Mouse (Mus musculus): ENCODE data around the gene Trmt13. TPM values are rescaled to one million over a fixed set of nuclear protein-coding genes. Genes with fewer than 3 reads are reported as not detected.
A peak's percentile ranks its signal among the peaks of the same experiment; 100 is the strongest.
"Not testable (repeated sequence)": the region's sequence is repeated elsewhere in the genome, so short reads cannot be mapped to it uniquely, and the experiment has no call there.

The Trmt13 gene
- total RNA-seq, 2 experiments from 2014 or later = 7.0 to 9.3 TPM

DNA sequence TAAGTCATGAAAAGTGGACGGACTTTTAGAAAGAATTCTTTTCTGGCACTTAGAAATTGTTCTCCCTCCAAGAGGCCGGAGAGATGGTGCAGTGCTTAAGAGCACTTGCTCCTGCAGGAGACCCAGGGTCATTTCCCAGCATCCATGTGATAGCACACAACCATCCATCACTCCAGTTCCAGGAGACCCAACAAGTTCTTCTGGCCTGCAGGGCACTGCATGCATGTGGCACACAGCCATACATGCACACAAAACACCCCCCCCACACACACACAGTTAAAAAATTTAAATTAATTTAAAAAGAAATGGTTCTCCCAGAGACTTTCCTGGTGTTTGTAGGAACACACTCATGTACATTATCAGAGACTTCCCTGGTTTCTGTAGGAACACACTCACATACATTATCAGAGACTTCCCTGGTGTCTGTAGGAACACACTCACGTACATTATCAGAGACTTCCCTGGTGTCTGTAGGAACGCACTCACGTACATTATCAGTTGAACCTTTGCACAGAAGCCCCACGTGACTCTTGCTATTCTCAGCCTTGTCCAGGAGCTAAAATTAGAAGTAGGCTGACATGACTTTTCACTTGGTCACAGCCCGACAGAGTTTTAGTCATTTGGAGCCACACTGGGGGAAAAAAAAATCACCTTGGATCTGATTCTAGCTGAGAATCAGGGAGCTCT is 51.8 kb downstream of the Trmt13 start, which contains the start of gene Lrrc39:
Gene Lrrc39 (plus strand): TSS at position 566 of the 687 bp plus-strand sequence.
- DNase-seq = peak; percentile 61
- intact Hi-C loops (cut with DNase I) = no loop called here

DNA sequence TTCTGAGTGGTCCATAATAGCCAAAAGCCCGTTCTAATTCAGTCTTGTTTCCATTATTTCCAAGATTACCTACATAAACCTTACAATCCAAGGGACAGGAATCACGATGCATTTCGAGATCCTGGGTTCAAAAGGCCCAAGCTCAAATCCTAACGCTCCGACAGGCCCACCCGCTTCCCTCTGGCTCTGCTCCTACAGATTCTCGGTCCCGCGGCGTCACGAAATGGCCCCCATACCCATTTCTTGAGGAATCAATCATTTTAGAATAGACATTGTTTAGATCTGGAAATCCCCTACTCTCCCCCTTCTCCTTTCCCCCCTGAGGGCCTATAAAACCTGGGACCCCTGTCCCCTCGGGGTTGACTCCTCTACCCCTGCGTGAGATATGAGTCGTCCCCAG is 53.1 kb downstream of the Trmt13 start:
- intact Hi-C loops (cut with DNase I) = not testable (repeated sequence)
- peak in 1 of 2 experiments; percentile 25 for DNase-seq

DNA sequence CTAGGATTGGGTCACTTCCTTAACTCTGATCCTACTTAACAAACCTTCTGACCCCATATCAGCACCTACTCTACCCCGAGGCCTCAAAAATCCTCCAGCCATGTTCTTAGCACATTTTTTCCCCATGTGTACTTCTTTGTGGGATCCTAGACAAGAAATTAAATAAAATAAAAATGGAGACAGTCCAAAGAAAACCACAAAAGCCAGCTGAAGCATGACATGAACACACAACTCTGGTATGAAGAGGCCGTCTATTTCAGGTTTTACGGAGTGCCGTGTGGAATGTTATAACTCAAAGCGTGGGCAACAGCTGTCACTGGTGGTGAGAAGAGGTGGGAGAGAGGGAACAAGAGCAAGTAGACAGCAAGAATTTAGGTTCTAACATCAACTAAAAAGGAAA is 63.0 kb downstream of the Trmt13 start:
- intact Hi-C loops (cut with DNase I) = no loop called here
- DNase-seq = no peak

DNA sequence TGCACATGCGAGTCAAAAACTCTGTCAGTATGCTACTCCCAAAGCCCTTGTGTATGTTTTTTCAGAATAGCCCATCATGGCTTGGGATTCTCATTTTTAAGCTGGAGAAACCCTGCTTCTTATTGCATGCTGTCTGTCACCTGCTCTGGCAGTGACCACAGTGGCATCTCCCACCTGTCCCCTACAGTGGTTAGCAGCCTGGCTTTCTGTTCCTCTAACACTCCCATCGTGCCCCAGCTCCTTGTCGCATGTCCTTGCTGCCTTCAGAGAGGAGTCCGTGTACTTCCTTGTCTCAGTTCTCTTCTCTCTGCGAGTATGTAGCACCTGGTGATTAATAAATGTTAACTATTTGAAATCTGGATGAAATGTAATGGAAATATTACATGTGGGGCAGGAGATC is 67.0 kb downstream of the Trmt13 start:
- intact Hi-C loops (cut with DNase I) = no loop called here
- no peak for DNase-seq

DNA sequence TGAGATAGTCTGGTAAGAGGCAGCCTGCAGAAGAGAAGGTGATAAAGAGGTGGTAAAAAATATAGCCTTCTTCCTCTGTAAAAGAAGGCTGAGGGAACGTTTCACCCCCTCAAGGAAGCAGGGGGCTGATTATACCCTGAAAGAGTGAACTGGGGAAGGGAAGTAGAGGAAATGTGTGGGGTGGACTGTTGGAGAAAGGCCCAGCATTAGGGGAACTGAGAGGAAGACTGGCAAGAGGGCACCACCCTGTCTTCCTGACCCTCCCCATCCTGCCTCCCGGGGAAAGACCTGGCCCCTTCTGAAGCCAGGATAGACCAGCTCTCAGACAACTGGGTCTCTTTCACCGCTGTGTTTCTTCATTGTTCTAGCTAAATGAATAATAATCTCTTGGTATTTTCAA is 71.9 kb downstream of the Trmt13 start:
- intact Hi-C loops (cut with DNase I) = no loop called here
- no peak for DNase-seq

DNA sequence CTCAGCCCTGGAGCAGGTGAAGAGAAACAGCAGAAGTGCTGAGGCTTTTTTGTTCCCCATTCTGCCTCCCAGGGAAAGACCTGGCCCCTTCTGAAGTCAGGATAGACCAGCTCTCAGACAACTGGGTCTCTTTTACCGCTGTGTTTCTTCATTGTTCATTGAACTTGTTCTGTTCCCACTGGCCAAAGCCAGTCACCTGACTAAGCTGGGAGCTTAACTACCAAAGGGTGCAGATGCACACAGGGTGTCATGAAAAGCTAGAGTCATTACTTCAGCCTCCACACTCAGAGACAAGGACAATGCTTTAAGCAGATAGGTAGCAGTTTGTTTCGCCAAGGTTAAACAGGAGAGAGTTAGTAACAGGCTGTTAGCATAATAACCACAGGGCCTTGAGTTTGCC is 72.3 kb downstream of the Trmt13 start:
- intact Hi-C loops (cut with DNase I) = no loop called here
- DNase-seq = no peak

DNA sequence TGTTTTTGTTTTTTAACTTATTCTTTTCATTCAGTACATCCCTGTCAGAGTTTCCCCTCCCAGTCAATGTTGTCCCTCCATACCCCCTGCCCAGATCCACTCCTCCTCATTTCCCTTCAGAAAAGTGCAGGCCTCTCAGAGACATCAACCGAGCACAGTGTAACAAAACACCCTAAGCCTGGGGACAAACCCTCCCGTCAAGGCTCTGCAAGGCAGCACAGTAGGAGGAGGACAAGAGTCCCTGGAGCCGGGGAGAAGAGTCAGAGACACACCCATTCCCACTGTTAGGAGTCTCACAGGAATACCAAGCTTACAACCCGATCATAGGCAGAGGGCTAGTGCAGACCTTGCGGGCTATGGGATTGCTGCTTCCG is 77.2 kb downstream of the Trmt13 start:
- intact Hi-C loops (cut with DNase I) = no loop called here
- no peak for DNase-seq

DNA sequence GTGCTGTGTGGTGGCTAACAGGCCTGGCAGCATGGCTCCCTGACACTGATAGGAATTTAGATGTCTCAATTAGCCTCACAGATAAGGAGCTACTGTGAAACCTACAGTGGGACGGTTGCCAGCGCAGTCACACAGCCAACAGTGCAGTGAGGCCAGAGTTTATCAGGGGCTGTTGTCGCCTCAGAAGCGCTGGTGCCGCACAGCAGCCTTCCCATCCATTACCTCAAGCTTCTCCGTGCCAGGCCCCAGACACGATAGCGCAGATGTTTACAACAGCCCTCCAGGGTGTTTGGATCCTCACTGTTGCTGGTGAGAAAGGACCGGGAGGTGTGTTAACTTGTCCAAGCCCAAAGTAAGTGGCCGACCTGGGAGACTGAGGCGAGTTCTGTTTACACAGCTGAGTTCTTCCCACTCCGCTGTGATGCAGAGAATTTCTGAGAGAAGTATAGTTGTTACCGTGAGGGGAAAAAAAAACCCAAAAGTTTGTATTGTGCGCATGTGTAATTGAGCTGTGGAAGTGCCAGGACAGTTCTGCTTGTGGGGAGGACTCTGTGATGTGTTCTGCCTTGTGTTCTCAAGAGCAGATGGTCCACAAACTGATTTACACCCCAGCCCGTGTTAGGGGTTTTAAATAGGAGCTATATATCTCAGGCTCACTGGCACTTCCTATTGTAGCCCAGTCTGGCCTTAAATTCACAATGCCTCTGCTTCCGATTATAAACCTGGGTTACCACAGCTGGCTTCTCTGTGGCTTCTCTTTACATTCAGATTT is 77.8 kb downstream of the Trmt13 start:
- DNase-seq = peak; percentile 69 to 81
- intact Hi-C loops (cut with DNase I) = no loop called here

Other genes starting within 250 kb of the Trmt13 start
- gene Cdc14a, start 190.6 kb downstream of the Trmt13 start, total RNA-seq (2021) = 1 to 10 TPM; 5.2 to 6.5 TPM
- 10 to 100 TPM; 24.3 to 25.7 TPM for gene Rtca, start 106.4 kb downstream of the Trmt13 start, total RNA-seq (2021)
- gene Dbt, start 101.5 kb downstream of the Trmt13 start, total RNA-seq (2021) = 10 to 100 TPM; 23.4 to 31.7 TPM
- 10 to 100 TPM; 73.5 to 78.8 TPM for gene Lrrc39, start 51.6 kb downstream of the Trmt13 start, total RNA-seq (2021)
- 1 to 10 TPM; 4.7 to 4.9 TPM for gene Sass6, start 19.6 kb downstream of the Trmt13 start, total RNA-seq (2021)
- gene Mfsd14a, start 48.1 kb upstream of the Trmt13 start, total RNA-seq (2021) = 10 to 100 TPM; 30.1 to 30.8 TPM
- 1 to 10 TPM in 1 of 2 experiments, not detected in 1; 1.6 TPM for gene Gm43191, start 66.7 kb upstream of the Trmt13 start, total RNA-seq (2021)
- gene Slc35a3, start 98.2 kb upstream of the Trmt13 start, total RNA-seq (2021) = 10 to 100 TPM; 19.3 to 21.9 TPM
- gene Agl, start 193.6 kb upstream of the Trmt13 start, total RNA-seq (2021) = 100 to 1,000 TPM; 144 to 148 TPM
- 1 to 10 TPM; 6.6 to 7.7 TPM for gene Frrs1, start 244.9 kb upstream of the Trmt13 start, total RNA-seq (2021)